Mouse (Mus musculus): ENCODE measurements around the gene Rab11fip4.
A peak's percentile ranks its signal among the peaks of the same experiment; 100 is the strongest.
"Not testable (repeated sequence)": the region's sequence is repeated elsewhere in the genome, so short reads cannot be mapped to it uniquely, and the experiment has no call there.

Rab11fip4 gene

DNA sequence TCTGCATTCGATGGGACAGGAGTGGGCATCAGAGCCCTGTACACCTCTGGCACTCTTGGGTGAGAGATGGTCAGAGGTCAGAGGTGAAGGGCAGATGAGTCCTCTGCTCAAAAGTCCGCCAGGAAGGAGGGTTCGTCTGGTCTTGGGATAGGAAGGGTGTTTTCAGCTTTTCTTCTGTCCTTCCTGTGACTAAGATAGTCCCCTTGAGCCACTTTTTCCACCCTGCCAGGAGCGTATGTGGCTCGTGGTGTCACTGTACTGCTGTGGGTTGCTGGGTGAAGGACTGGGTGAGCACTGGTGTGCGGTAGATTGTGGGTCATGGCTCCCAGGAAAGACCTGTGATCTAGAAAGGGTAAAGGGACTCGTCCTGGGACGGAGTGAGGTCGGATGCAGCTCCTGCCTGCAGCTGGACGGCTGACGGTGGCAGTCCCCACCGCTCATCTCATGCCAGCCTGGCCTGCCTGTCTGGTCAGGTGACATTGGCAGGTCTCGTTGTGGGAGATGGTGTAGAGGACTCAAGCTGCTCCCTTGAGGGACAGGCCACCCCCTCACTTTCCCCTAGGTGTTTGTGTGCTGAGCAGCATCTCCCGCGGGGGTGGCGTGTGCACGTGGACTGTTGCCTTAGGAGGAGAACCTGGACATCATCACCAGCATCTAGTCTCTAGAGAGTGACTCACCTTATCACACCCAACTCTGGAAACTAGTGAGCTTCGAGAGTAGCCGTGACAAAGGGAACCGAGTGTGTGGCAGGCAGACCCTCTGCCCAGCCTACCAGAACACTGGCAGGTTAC, 87.5 kb downstream of the Rab11fip4 start:
- DNase-seq (ENCODE audit: low read depth, low spot score): no peak

DNA sequence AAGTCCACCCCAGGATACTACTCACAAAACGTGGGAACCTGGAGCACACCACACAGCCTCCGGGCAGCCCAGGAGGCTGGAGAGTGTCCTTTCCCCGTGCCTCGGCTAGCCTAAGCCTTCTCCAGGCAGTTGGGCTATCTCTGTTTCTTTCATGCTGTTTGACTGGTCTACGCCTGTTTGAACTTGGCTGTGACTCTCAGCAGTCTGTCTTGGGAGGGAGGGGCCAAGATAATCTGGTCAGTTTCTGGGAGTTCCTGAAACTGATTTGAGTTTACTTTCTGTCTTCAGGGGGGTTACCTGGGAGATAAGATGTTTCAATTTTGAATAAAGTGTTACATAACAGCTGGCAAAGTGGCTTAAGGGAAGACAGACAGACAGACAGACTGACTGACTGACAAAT, 88.9 kb downstream of the Rab11fip4 start:
- DNase-seq (ENCODE audit: low read depth, low spot score): no peak

DNA sequence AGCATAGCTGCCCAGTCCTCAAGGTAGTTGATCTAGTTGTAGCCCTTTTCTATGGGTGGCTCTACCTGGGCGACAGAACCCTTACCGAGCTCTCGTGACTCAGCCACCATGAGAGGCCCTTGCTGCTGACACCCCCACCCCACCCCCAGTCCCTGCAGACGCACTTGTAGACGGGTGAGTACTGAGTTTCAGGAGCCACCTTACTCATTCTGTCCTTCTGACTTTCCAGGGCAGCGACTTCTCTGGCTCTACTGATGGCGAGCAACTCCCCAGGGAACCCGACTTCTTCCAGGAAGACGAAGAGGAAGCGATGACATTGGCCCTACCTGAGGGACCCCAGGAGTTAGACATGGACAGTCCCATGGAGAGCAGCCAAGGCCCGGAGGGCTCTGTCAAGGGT, 89.5 kb downstream of the Rab11fip4 start:
- DNase-seq (ENCODE audit: low read depth, low spot score): no peak

DNA sequence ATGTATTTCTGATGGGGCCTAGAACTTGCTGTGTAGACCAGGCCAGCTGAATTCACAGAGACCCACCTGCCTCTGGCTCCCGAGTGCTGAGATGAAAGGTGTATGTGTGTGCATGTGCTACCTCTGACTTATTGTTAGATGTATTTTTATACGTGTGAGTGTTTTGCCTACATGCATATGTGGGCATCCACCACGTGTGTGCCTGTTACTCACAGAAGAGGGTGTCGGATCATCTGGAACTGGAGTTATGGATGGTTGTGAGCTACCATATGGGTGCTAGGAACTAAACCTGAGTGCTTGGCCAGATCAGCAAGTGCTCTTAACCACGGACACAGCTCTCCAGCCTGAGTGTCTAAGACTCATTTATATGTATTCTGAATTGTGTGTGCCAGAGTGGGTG, 90.2 kb downstream of the Rab11fip4 start:
- DNase-seq (ENCODE audit: low read depth, low spot score): no peak

DNA sequence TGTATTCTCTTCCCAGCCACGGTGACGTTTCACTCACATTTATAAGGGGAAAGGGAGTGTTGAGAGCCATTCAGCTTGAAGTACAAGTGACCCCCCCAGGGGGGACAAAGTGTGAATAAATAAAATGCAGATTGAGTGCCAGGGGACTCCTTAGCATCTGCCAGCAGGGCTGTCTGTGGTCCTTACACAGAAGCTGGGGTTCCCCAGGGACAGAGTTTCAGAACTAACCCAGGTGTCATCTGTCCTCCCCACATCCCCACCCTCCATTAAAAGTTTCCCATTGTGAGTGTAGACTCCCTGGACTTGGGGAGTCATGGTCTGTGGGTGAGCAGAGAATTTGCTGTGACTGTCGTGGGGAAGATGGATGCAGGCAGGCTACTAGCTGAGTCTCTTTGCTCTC, 90.8 kb downstream of the Rab11fip4 start:
- DNase-seq (ENCODE audit: low read depth, low spot score): no peak

DNA sequence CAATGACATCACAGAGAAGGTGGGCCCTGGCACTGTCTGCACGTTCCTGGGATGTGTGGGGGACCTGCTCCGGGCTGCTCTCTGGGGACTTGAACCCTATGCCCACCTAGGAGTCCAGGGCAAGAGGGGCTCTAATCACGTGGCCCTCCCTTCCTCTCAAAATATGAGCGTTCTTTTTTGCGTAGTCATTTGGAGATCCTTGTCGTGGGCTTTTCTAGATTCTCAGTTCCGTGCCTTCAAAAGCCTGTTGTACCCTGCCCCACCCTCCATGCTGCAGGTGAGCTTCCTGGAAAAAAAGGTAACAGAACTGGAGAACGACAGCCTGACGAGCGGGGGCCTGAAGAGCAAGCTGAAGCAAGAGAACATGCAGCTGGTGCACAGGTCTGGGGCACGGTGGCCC, 94.1 kb downstream of the Rab11fip4 start:
- no peak for DNase-seq (ENCODE audit: low read depth, low spot score)

DNA sequence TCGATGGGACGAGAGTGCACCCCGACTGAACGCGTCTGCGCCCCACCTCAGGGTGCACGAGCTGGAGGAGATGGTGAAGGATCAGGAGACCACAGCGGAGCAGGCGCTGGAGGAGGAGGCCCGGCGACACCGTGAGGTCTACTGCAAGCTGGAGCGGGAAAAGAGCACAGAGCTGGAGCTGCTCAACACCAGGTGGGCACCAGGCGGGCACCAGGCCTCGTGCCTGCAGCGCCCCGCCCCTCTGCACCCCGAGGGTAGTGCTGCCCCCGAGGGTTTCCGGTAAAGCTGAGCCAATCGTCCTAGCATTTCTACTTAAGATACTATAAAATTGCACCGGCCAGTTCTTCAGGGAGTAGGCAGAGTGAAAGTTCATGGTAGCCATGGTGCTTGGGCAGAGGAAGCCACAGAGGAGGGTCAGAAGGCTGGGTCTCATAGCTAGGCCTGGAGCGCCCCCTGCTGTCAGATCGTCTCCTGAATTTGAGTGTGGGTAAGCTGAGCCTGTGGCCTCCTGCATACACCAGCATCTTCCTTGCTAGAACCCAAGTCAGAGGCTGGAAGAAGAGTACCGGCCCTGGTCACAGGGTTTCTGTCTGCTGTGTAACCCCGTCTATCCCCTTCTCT, 95.6 kb downstream of the Rab11fip4 start:
- DNase-seq (ENCODE audit: low read depth, low spot score): peak; percentile 89

DNA sequence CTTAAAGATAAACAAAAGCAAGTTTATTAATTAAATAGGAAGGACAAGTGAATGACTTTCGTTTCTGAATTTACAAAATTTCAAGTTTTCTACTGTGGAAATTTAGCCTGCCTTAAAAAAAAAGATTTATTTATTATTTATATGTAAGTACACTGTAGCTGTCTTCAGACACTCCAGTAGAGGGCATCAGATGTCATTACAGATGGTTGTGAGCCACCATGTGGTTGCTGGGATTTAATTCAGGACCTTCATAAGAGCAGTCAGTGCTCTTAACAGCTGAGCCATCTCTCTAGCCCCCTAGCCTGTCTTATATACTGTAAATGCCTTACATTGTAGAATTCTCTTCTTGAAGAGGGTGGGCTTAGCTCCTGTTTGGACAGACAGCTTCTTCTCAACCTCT, 98.9 kb downstream of the Rab11fip4 start:
- DNase-seq (ENCODE audit: low read depth, low spot score): no peak

DNA sequence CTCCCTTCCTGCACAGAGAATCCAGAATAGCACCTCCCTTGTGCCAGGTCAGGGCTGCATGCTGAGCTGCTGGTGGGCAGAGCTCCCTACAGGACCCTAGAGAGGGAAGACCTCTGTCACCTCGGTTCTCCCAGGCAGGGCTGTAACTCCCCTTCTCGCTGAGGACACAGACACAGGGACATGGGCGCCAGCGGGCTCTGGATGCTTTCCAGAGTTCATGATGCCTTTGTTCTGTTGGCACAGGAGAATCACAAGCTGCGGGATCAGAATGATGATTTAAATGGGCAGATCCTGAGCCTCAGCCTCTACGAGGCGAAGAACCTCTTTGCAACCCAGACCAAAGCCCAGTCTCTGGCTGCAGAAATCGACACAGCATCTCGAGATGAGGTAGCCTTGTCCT, 100.5 kb downstream of the Rab11fip4 start:
- DNase-seq (ENCODE audit: low read depth, low spot score): no peak

DNA sequence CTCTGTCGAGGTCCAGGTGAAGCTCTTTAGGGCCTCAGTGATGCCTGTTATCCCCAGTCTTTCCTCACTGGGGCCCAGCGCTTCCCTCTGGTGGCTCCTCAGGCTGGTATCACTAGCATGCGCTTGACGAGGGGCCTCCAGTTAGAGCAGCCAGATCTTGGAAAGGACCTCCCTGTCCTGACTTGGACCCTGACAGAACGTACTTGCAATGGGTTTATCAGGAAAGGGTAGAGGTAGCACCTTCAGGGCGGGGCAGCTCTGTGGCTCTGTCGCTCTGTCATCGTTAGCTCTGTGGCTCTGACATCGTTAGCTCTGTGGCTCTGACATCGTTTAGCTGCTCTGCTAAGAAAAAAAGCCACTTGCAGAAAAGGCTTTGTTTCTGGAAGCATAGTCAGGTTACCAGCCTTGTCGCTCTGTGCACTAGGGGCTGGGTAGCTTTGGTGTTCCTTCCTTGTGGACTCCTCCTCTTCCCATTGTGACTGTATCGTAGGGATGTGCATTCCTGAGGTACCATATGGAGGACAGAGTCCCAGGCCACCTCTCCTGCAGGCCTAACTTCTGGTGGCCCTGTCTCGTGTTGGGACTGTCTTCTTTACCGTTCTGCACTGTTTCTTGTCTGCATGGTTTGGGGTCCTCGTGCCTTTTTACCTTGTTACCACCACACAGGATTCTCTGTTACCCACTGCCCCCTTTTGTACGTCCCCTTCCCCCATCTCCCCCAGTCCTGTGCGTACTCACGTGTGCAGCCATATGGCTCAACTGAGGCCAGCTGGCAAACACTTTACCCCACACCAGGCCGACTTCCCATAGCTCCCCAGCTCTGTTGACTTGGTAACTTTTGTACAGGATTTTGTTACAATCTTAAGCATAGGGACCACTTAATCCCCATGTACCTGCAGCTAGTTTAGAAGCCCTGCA, 105.6 kb downstream of the Rab11fip4 start:
- peak; percentile 61 for DNase-seq (ENCODE audit: low read depth, low spot score)

DNA sequence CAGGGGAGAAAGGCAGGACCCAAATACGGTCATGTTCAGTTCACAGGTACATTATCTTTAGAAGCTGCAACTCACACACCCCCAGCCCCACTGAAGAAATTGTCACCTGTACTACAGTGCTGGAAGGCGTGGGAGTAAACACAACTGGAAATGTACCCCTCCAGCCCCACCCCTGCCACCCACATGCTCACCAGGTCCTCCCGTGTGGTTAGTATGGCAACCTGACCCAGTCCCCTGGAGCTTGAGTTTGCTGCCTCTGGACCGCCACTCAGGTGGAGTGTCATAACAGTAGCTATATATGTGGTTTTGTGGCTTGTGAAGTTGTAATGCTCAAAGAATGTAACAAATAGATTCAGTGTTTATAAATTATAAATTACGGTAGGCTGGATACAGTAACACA, 107.1 kb downstream of the Rab11fip4 start:
- no peak for DNase-seq (ENCODE audit: low read depth, low spot score)

DNA sequence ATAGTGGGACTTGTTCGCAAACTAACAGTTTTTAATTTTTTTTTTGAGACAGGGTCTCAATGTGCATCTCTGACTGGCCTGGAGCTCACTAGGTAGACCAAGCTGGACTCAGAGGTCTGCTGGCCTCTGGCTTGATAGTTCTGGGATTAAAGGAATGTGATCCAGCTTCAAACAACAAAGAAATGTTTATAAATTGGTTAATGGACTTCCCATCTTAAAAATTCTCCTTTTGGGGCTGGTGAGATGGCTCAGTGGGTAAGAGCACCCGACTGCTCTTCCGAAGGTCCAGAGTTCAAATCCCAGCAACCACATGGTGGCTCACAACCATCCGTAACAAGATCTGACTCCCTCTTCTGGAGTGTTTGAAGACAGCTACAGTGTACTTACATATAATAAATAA, 107.5 kb downstream of the Rab11fip4 start:
- not testable (repeated sequence) for DNase-seq (ENCODE audit: low read depth, low spot score)

DNA sequence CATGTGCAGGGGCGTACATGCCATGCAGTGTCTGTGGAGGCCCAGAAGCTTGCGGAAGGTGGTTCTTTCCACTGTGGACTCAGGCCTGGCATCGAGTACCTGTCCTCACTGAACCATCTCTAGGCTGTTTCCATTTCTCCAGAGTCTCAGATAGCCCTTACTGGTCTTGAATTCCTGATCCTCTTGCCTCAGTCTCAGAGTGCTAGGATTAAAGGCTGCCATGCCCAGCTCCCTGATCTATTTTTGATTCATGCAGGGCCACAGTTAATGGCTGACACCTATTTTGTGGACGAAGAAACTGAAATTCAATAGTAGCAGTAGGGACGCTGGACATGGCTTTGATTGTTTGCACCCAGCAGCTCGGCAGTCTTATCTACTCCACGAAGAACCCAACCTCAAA, 110.5 kb downstream of the Rab11fip4 start:
- no peak for DNase-seq (ENCODE audit: low read depth, low spot score)

DNA sequence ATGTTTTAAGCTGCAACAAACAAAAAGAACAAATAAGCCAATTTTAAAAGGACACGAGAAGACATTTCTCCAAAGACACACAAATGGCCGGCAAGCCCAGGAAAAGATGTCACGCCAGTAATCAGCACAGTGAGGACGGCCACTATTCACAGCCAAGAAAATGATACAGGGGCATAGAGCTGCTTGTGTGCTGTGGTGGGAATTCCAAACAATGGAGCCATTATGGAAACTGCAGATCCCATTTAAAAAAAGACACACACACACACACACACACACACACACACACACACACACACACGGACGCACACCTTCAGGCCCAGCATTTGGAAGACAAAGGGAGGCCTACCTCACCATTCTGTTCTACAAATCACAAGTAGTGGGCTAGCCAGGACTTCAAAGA, 111.1 kb downstream of the Rab11fip4 start:
- DNase-seq (ENCODE audit: low read depth, low spot score): no peak

DNA sequence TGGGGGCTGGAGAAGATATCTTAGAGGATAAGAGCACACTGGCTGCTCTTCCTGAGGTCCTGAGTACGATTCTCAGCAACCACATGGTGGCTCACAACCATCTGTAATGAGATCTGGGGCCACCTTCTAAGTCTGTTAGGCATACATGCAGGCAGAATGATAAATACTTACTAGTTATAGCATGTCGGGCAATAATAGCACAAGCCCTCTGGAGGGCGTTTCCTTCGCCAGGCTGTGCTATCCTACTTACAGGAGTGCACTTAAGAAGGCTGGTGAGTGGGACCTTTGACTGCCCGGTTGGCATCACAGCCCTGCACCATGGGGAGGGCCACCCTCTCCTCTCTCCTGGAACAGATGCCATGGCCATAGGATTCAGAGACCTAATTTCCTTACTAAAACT, 112.4 kb downstream of the Rab11fip4 start:
- peak; percentile 57 for DNase-seq (ENCODE audit: low read depth, low spot score)

DNA sequence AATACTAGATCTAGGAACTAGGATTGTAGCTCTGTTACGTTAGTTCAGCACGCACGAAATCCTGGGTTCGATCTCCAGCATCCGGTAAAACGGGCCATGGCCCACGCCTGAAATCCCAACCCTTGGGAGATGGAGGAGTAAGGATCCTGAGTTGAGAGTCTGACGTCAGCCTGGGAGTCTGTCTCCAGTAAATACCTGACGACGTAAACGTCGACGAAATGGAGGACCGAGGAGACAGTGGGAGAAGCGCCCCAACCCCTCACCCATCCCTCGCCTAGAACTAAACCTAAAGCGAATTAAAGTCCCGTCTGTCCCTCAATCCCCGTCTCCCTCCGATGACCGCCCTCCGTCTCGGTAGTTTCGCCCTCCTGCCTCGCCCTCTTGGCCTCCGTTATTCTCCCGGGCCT, 112.9 kb downstream of the Rab11fip4 start:
- DNase-seq (ENCODE audit: low read depth, low spot score): peak; percentile 73

DNA sequence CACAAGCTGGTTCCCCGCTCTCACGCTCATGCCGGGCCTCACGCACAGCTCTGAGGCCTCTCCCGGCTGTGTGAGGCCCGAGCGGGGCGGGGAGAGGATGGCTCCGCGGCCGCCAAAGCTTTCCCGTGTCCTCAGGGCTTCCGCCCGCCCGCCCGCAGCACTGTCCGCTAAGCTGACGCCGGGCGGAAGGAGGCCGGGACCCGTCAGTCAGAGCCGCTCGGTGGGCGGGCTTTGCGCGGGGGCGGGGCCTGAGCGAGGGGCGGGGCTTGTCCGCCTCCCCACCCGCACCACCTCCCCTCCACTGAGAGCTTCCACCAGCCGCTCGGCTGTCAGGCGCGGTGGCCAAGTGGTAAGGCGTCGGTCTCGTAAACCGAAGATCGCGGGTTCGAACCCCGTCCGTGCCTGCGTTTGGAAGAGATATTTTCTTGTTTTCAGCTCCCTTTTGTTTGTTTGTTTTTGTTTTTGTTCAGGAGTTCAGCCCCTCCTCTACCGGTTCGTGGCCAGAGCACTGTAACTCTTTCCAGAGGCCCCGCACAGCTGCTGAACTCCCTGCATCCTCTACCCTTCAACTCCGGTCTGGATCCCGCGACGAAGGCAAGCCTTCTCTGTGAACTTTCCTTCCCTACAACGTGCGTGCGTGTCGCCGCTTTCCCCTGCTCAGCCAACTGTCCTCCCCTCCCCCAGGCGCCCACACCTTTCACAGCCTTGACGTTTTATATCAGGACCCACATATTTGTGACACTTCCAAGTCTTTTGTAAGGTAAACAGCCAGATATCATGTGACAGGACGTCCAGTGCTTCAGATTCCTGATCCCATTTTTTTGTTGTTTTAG, 113.5 kb downstream of the Rab11fip4 start:
- peak; percentile 91 for DNase-seq (ENCODE audit: low read depth, low spot score)

DNA sequence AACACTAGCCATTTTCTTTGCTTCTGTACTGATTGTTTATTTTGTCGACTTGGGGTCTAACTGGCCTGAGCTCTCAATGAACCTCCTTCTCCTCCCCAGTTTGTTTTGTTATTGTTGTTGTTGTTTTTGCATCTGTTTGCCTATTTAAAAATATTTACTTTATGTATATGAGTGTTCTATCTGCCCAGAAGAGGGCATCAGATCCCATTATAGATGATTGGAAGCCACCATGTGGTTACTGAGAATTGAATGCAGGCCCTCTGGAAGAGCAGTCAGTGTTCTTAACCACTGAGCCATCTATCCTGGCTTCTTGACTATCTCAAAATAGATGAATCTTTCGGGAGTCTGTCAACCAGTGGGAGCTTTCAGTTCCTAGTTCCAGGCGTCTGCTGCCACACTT, 116.1 kb downstream of the Rab11fip4 start:
- no peak for DNase-seq (ENCODE audit: low read depth, low spot score)

DNA sequence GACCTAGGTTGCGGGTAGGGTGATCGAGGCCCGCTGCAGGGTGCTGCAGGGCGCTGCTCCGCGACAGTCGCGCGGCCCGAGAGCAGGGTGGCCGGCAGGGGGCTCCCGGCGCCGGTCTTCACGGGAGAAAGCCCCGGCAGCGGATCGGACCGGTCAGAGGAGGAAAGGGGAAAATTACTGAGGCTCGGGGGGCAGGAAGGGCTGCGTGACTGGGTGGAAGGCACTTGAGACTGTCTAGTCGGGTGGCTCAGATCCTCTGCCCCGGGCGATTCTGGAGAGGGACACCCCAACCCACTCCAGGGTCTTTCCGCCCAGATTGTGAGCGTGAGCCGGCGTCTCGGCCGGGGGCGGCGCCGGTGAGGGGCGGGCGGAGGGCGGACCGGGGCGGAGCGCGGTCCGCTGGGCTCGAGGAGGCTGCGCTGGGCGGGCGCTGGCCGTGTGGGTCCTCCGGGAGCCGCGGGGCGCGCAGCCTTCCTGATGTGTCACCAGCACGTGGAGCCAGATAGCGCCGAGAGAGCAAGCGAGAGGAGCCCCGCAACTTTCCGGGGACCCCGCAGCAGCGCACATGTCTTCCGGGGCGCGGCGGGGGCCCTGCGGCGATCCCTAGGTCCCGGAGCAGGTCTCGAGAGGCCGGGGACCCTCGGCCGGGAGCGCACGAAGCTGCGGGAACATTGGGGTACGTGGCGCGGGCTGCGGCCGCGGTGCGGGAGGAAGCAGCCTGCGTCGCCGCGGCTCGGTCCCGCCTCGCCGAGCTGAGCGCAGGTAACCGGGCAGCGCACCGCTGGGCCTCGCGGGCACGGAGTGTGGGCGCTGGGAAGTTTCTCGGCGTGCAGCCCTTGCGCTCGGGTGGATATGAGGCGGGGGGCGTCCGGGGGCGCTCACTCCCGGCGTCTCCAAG, 120.1 kb downstream of the Rab11fip4 start:
- peak; percentile 59 for DNase-seq (ENCODE audit: low read depth, low spot score)

DNA sequence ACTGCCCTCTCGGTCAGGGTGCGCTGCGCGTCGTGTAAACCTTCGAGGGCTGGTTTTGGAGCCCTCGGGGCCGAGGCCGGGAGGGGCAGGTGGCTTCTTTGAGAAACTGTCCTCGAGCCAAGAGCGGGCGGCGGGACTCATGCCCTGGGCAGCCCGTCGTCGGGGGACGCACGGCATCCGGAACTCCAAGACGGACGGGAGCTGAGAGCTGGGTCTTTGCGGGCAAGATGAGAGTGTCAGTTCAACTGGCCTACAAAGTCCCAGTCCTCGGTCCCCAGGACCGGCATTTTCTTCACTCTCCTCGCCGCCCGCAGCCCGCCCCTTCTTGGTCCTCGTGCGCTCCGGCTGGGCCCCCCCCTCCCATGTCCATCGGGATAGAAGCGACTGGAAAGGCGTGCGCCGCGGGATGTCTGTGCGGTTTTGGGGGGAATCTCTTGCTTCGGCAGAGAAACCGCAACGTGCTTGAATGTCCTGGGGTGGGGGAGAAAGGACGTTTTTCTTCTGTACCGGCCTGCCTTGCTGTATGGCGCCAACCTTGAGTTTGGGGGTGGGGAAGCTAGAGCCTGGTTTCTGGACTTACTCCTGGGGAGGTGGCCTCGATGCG, 120.9 kb downstream of the Rab11fip4 start:
- DNase-seq (ENCODE audit: low read depth, low spot score): no peak

All from forelimb bud, embryonic 11.5 days (tissue).